Mouse (Mus musculus): ENCODE measurements around the gene Ltbp1. TPM values are rescaled to one million over a fixed set of nuclear protein-coding genes. Genes with fewer than 3 reads are reported as not detected.

Gene Ltbp1
- polyA plus RNA-seq, 1 experiment from 2014 or later, result 2.2 TPM

DNA sequence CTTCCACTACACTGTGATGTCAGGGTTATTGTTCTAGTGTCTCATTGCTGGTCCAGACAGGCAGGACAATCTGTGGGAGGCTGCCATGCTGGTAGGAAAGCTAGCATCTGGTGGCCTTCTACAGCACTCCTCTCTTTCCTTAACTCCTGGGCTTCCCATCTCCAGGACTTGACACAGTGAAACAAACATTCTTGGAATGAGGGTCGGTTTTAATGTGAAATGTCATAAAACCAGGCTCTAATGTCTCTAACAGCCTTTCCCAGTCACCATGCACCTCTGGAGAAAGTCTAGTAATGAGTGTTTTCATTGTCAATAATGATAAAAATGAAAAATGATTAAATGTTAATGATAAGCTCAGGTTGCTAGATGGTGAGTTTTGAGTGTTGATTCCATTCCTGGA, 237.9 kb downstream of the Ltbp1 start:
- H3K4me1 ChIP-seq (replicated peaks), result no peaks in the 10 kb centered on the region
- 95% methylated on average over 1 of the region's 1 CpGs for WGBS

DNA sequence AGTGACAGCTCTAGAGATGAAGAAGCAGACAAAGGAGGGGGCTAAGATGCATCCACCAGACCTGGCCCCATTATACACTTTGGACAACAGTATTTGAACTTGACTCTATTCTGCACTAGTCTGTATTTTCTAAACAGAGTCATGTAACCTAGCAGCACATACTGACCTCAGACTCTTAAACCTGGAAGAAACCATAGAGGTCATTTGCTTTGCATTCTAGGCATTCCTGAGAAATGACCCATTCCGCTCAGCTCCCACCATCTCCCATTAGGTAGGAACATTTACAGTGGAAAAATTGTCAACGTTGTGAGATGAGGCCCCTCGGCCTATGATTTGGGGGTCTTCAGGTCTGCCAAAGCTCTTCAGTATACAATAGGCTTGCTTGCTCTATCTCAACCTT, 238.8 kb downstream of the Ltbp1 start:
- Histone ChIP-seq H3K36me3 (no peaks in the 10 kb centered on the region), H3K4me3 (no peak overlapping the region), H3K27ac (no peak overlapping the region), H3K9me3 (no peaks in the 10 kb centered on the region), H3K27me3 (no peaks in the 10 kb centered on the region), H3K4me1 (replicated peaks) (no peaks in the 10 kb centered on the region), H3K9ac (no peak overlapping the region), H3K4me2 (no peak overlapping the region)
- no peak for ATAC-seq (ENCODE audit: low FRiP score)
- WGBS, result 96% methylated on average over 3 of the region's 3 CpGs

More for the DNA sequence above, 237.9 kb downstream of the Ltbp1 start:
- H3K36me3 ChIP-seq, result no peaks in the 10 kb centered on the region
- H3K4me3 ChIP-seq, result no peak overlapping the region
- no peaks in the 10 kb centered on the region for H3K27me3 ChIP-seq
- no peak for ATAC-seq (ENCODE audit: low FRiP score)
- H3K27ac ChIP-seq, result no peak overlapping the region
- no peak overlapping the region for H3K9ac ChIP-seq
- H3K9me3 ChIP-seq, result no peaks in the 10 kb centered on the region
- H3K4me2 ChIP-seq, result no peak overlapping the region

DNA sequence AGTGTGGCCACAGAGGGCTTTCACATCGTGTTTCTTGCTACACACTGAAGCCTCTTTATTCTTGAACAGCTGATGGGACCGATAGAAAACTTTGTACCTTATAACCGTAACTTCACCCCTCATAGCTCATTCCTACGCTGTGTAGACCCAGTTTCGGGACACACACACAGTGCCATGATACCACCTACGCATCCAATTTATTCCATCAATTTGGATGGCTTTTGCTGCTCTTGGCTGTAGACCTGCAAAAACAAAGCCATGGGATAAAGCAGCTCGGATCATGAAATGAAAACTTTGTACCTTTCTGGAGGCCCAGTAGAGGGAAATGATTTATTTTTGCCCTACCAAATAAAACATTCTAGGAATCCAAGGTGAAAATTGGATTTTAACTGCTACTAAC, 239.7 kb downstream of the Ltbp1 start:
- Histone ChIP-seq H3K4me1 (replicated peaks) (no peaks in the 10 kb centered on the region), H3K9me3 (no peaks in the 10 kb centered on the region), H3K4me2 (no peak overlapping the region), H3K9ac (no peak overlapping the region), H3K4me3 (no peak overlapping the region), H3K27ac (no peak overlapping the region), H3K27me3 (no peaks in the 10 kb centered on the region), H3K36me3 (no peaks in the 10 kb centered on the region)
- 94% methylated on average over 7 of the region's 7 CpGs for WGBS
- ATAC-seq (ENCODE audit: low FRiP score), result no peak

DNA sequence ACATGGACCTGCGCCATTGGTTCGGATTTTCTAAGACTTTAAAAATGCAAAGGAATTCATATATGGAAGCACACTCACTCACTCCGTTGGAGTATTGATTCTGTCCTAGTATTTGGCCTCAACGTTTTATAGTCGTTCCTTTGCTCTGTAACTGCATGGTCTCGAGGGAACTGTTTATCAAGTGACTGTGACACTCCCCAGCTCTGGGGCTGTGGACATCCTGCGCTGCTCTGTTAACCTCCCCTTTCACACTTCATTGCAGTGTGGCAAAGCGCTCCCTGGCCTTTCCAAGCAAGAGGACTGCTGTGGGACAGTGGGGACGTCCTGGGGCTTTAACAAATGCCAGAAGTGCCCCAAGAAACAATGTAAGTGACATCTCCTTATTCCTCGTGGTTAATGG, 243.3 kb downstream of the Ltbp1 start:
- Histone ChIP-seq H3K9me3 (no peaks in the 10 kb centered on the region), H3K27ac (no peak overlapping the region), H3K36me3 (no peaks in the 10 kb centered on the region), H3K4me2 (no peak overlapping the region), H3K4me1 (replicated peaks) (no peaks in the 10 kb centered on the region), H3K4me3 (no peak overlapping the region), H3K27me3 (no peaks in the 10 kb centered on the region), H3K9ac (no peak overlapping the region)
- ATAC-seq (ENCODE audit: low FRiP score), result no peak
- WGBS, result 50% methylated on average over 10 of the region's 10 CpGs

DNA sequence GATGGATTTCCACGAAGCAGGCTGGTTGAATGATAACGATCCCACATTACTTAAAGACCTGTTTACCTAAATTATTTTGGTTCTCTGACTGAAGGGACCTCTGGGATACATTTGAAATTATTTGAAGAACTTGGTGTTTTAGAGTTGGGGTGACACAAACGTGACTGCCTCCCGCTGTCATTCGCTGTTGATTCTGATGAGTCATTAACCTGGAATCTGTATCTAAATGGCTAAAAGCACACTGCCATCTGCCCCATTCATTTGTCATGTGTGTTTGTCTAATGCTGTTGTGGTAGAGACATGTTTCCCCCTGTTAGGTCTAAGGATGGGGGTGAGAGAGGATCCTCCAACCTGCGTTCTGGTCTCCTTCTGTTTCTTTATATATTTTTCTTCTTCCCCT, 245.2 kb downstream of the Ltbp1 start:
- H3K27ac ChIP-seq, result no peak overlapping the region
- no peaks in the 10 kb centered on the region for H3K9me3 ChIP-seq
- H3K4me1 ChIP-seq (replicated peaks), result no peaks in the 10 kb centered on the region
- 90% methylated on average over 6 of the region's 6 CpGs for WGBS
- H3K4me3 ChIP-seq, result no peak overlapping the region
- H3K9ac ChIP-seq, result no peak overlapping the region
- ATAC-seq (ENCODE audit: low FRiP score), result no peak
- H3K27me3 ChIP-seq, result no peaks in the 10 kb centered on the region
- no peaks in the 10 kb centered on the region for H3K36me3 ChIP-seq
- H3K4me2 ChIP-seq, result no peak overlapping the region

DNA sequence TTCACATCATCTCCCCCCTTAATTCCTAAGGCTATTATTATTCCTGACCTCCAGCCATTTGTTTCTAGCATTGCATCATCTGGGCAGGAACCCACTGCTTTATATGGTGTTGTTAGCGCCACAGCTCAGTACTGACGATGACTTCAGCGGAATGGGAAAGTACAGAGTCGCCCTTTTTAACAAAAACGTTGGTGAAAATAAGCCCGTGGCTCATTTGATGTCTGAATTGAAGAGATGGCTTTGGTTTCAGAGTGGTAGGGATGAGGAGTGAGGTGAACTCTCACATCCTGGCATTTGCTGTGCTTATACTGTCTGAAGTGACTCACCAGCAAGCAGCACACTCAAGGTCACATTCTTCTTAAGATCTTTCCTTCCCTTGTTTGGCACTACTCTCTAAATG, 245.7 kb downstream of the Ltbp1 start:
- Histone ChIP-seq H3K9me3 (no peaks in the 10 kb centered on the region), H3K4me1 (replicated peaks) (no peaks in the 10 kb centered on the region), H3K27ac (no peak overlapping the region), H3K36me3 (no peaks in the 10 kb centered on the region), H3K9ac (no peak overlapping the region), H3K27me3 (no peaks in the 10 kb centered on the region), H3K4me2 (no peak overlapping the region), H3K4me3 (no peak overlapping the region)
- WGBS, result 87% methylated on average over 6 of the region's 6 CpGs
- no peak for ATAC-seq (ENCODE audit: low FRiP score)

DNA sequence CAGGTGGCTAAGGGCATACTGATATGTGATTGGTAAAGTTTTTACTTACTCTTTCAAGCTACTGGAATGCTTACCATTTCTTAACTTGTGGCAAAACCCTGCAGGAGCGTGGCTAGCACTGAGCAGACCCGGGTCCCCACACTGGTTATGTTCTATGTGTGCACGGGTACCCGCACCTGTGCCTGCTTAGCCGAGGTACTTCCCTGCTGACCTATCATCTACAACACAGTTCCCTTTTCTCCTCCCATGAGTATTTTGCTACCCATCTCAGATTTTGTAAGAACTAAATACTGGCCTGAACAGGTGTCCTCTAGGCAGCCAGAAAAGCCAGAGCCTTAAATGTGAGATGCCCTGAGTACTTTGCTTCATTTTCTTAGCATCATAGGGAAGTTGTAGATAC, 247.2 kb downstream of the Ltbp1 start:
- WGBS, result 95% methylated on average over 5 of the region's 5 CpGs
- Histone ChIP-seq H3K9me3 (no peaks in the 10 kb centered on the region), H3K4me2 (no peak overlapping the region), H3K27me3 (no peaks in the 10 kb centered on the region), H3K4me3 (no peak overlapping the region), H3K27ac (no peak overlapping the region), H3K36me3 (no peaks in the 10 kb centered on the region), H3K9ac (no peak overlapping the region), H3K4me1 (replicated peaks) (no peaks in the 10 kb centered on the region)
- ATAC-seq (ENCODE audit: low FRiP score), result no peak

DNA sequence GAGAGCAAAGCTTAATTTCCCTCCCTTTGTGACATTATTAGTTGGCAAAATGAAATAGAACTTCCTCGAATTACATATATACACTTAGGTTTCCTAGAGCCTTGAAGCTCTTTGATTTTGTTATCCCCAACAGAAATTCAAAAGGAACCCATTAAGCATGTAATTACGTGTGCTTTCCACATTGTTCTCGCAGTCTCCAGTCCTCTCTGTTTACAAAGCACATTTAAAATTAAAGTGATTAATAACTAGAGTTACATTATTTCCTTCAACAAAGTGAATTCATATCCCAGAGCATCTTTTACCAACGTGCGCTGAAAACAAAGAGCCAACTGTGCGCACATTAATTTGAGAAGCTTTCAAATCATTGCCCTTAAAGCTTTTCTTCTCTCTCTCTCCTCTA, 249.5 kb downstream of the Ltbp1 start:
- H3K9me3 ChIP-seq, result no peaks in the 10 kb centered on the region
- H3K4me2 ChIP-seq, result no peak overlapping the region
- WGBS, result 52% methylated on average over 6 of the region's 6 CpGs
- H3K27me3 ChIP-seq, result no peaks in the 10 kb centered on the region
- H3K9ac ChIP-seq, result no peak overlapping the region
- H3K36me3 ChIP-seq, result no peaks in the 10 kb centered on the region
- no peak for ATAC-seq (ENCODE audit: low FRiP score)
- H3K27ac ChIP-seq, result no peak overlapping the region
- H3K4me1 ChIP-seq (replicated peaks), result no peaks in the 10 kb centered on the region
- H3K4me3 ChIP-seq, result no peak overlapping the region

DNA sequence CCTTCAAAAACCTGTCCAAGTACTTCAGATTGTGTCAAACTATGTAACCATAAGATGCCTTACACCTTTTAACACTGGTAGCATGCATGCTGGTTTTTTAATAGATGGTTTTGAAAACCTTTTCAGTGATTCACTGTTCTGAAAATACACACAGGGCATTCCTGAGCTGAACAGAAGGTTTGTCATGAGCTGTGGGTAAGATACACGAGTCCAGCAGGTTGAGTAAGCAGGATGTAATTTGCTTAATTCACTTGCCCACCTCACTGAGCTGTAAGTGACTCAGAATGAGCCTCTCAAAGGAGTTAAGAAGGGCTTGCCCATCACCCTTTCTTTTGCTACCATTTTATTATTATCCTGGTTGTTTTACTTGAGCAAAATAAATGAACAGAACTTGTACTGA, 250.6 kb downstream of the Ltbp1 start:
- Histone ChIP-seq H3K27ac (no peak overlapping the region), H3K4me1 (replicated peaks) (no peaks in the 10 kb centered on the region), H3K9me3 (no peaks in the 10 kb centered on the region), H3K9ac (no peak overlapping the region), H3K4me3 (no peak overlapping the region), H3K27me3 (no peaks in the 10 kb centered on the region), H3K4me2 (no peak overlapping the region), H3K36me3 (no peaks in the 10 kb centered on the region)
- no peak for ATAC-seq (ENCODE audit: low FRiP score)
- WGBS, result 53% methylated on average over 1 of the region's 1 CpGs

DNA sequence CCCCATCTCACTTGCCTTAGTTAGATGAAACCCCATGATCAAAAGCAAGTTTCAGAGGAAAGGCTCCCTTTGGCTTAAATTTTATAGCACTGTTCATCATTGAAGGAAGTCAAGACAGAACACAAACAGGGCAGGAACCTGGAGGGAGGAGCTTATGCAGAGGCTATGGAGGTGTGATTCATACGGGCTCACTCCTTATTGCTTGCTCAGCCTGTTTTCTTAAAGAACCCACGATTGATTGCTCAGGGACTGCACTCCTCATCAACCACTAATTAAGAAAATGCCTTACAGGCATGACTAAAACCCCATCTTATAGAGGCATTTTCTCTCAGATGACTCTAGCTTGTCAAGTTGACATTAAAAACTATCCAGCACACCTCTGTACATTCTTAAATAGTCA, 253.1 kb downstream of the Ltbp1 start:
- no peak overlapping the region for H3K9ac ChIP-seq
- H3K4me2 ChIP-seq, result no peak overlapping the region
- WGBS, result 72% methylated on average over 2 of the region's 2 CpGs
- H3K36me3 ChIP-seq, result no peaks in the 10 kb centered on the region
- H3K9me3 ChIP-seq, result no peaks in the 10 kb centered on the region
- ATAC-seq (ENCODE audit: low FRiP score), result no peak
- no peak overlapping the region for H3K27ac ChIP-seq
- no peaks in the 10 kb centered on the region for H3K27me3 ChIP-seq
- no peaks in the 10 kb centered on the region for H3K4me1 ChIP-seq (replicated peaks)
- no peak overlapping the region for H3K4me3 ChIP-seq

DNA sequence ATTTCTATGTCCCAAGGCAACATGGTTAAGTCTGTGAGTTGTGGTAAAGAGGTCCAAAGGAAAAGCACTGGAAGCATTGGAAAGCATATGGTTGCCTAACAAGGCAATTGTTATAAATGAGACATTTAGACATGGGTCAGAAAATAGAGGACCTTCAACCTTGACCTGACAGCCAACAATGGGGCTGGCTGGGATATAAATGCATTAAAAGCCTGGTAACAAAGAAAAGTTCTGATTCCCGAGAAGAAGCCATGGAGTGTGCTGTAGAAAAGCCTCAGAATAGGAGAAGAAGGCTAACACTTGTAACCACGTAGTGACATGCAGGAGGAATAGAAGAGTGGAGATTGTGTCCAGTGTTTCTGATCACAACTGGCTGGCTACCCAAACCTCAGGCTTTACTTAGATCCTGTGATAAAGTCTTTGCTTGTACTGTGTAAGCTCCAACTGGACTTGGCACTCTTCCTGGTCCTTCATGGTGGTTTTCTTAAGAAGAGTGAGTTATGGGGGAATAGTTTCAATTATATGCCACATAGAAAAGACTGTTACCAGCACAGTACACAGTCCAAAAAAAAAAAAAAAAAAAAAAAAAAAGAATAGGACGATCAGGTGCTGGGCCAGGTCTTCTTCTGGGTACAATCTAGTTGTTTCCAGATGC, 258.1 kb downstream of the Ltbp1 start:
- Histone ChIP-seq H3K4me1 (replicated peaks) (no peaks in the 10 kb centered on the region), H3K9me3 (no peaks in the 10 kb centered on the region), H3K27me3 (peaks cover 6% of the 10 kb centered on the region; the same call in 1 of the 2 replicates), H3K4me3 (no peak overlapping the region), H3K9ac (no peak overlapping the region), H3K27ac (no peak overlapping the region), H3K36me3 (no peaks in the 10 kb centered on the region), H3K4me2 (no peak overlapping the region)
- WGBS, result 40% methylated on average over 3 of the region's 3 CpGs
- ATAC-seq (ENCODE audit: low FRiP score), result no peak

DNA sequence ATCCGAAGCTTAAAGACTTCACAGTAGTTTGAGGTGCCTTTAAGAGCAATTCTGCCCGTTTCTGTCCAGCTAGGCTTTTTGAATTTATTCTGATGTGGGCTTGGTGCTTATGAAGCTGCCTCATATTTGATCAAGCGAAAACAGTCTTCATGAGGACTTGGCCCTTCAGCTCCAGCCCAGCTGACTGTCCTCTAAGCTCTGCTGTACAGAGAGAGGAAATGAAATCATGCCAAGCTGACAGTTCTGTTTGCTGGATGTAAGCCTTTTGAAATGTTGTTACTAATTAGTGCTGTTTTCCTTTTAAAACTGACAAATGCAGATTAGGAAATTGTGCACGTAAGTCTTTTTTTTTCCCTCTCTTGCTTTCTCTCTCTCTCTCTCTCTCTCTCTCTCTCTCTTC, 263.1 kb downstream of the Ltbp1 start:
- H3K27ac ChIP-seq, result no peak overlapping the region
- ATAC-seq (ENCODE audit: low FRiP score), result no peak
- no peaks in the 10 kb centered on the region for H3K4me1 ChIP-seq (replicated peaks)
- H3K9me3 ChIP-seq, result no peaks in the 10 kb centered on the region
- no peak overlapping the region for H3K4me3 ChIP-seq
- no peak overlapping the region for H3K4me2 ChIP-seq
- no peak overlapping the region for H3K9ac ChIP-seq
- H3K27me3 ChIP-seq, result peaks cover 6% of the 10 kb centered on the region; the same call in 1 of the 2 replicates
- WGBS, result 88% methylated on average over 4 of the region's 4 CpGs
- H3K36me3 ChIP-seq, result no peaks in the 10 kb centered on the region

DNA sequence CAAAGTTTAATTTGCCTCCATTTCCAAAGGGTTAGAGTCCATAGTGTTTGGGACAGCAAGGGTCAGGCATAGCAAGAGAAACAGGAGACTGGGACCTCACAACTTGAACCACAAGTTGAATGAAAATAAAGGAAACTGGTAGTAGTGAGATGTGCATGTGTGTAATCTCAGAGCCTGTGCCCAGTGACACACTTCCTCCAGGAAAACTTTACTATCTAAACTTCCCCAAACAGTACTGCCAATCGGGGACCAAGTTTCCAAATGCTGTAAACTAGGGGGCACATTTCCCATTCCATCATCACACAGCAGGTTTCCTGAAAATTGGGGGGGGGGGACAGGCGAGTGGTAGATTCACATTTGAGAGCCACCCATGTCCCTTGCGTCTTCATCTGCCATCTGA, 267.1 kb downstream of the Ltbp1 start:
- no peak overlapping the region for H3K9ac ChIP-seq
- no peak overlapping the region for H3K4me3 ChIP-seq
- no peaks in the 10 kb centered on the region for H3K4me1 ChIP-seq (replicated peaks)
- no peak for ATAC-seq (ENCODE audit: low FRiP score)
- no peak overlapping the region for H3K27ac ChIP-seq
- H3K36me3 ChIP-seq, result no peaks in the 10 kb centered on the region
- no peak overlapping the region for H3K4me2 ChIP-seq
- 94% methylated on average over 3 of the region's 3 CpGs for WGBS
- no peaks in the 10 kb centered on the region for H3K9me3 ChIP-seq
- H3K27me3 ChIP-seq, result no peaks in the 10 kb centered on the region

Data from hindbrain, embryonic 13.5 days (tissue).